Mouse (Mus musculus): ENCODE measurements around the gene Atp8b5. TPM values are rescaled to one million over a fixed set of nuclear protein-coding genes. Genes with fewer than 3 reads are reported as not detected.
A peak's percentile ranks its signal among the peaks of the same experiment; 100 is the strongest.

The Atp8b5 gene
- polyA plus RNA-seq, 1 experiment: 27.9 TPM

- TF ChIP-seq POLR2A (IDR thresholded peaks at IDR 0.05; ENCODE audit: control insufficient read depth, low read depth, low read length) (no peak), CTCF (IDR thresholded peaks at IDR 0.05; ENCODE audit: control insufficient read depth, insufficient read depth, insufficient replicate concordance, low read depth, low read length) (no peak)
- Histone ChIP-seq H3K4me3 (ENCODE audit: control insufficient read depth, low read depth, low read length) (no peak overlapping the region), H3K27ac (ENCODE audit: control insufficient read depth, insufficient read depth, low read depth, low read length) (no peak overlapping the region), H3K4me1 (ENCODE audit: control insufficient read depth, insufficient read depth, low read length) (no peaks in the 10 kb centered on the region), H3K27me3 (ENCODE audit: control insufficient read depth, insufficient read depth, low read length) (no peaks in the 10 kb centered on the region), H3K36me3 (ENCODE audit: control insufficient read depth, insufficient read depth, low read length) (peaks cover 1% of the 10 kb centered on the region; the same call in 1 of the 2 replicates)
Observed at GRCm38 (mm10) chr4:43260096-43260495, 6.9 kb upstream of the Atp8b5 start.

GRCm38 (mm10) chr4:43262821-43263220 is 4.1 kb upstream of the Atp8b5 start:
- TF ChIP-seq CTCF (IDR thresholded peaks at IDR 0.05; ENCODE audit: control insufficient read depth, insufficient read depth, insufficient replicate concordance, low read depth, low read length) (no peak), POLR2A (IDR thresholded peaks at IDR 0.05; ENCODE audit: control insufficient read depth, low read depth, low read length) (no peak)
- Histone ChIP-seq H3K4me3 (ENCODE audit: control insufficient read depth, low read depth, low read length) (no peak overlapping the region), H3K27me3 (ENCODE audit: control insufficient read depth, insufficient read depth, low read length) (no peaks in the 10 kb centered on the region)

GRCm38 (mm10) chr4:43266146-43266545 is 813 bp upstream of the Atp8b5 start:
- Histone ChIP-seq H3K27ac (ENCODE audit: control insufficient read depth, insufficient read depth, low read depth, low read length) (no peak overlapping the region), H3K27me3 (ENCODE audit: control insufficient read depth, insufficient read depth, low read length) (no peaks in the 10 kb centered on the region), H3K4me3 (ENCODE audit: control insufficient read depth, low read depth, low read length) (no peak overlapping the region), H3K36me3 (ENCODE audit: control insufficient read depth, insufficient read depth, low read length) (no peaks in the 10 kb centered on the region), H3K4me1 (ENCODE audit: control insufficient read depth, insufficient read depth, low read length) (peaks cover 4% of the 10 kb centered on the region)
- TF ChIP-seq CTCF (IDR thresholded peaks at IDR 0.05; ENCODE audit: control insufficient read depth, insufficient read depth, insufficient replicate concordance, low read depth, low read length) (no peak), POLR2A (IDR thresholded peaks at IDR 0.05; ENCODE audit: control insufficient read depth, low read depth, low read length) (no peak)

More at GRCm38 (mm10) chr4:43262821-43263220, 4.1 kb upstream of the Atp8b5 start:
- H3K36me3 ChIP-seq (ENCODE audit: control insufficient read depth, insufficient read depth, low read length): no peaks in the 10 kb centered on the region
- H3K27ac ChIP-seq (ENCODE audit: control insufficient read depth, insufficient read depth, low read depth, low read length): no peak overlapping the region
- peaks cover 4% of the 10 kb centered on the region for H3K4me1 ChIP-seq (ENCODE audit: control insufficient read depth, insufficient read depth, low read length)

- peaks cover 4% of the 10 kb centered on the region for H3K4me1 ChIP-seq (ENCODE audit: control insufficient read depth, insufficient read depth, low read length)
- H3K4me3 ChIP-seq (ENCODE audit: control insufficient read depth, low read depth, low read length): peak overlapping the region; percentile 65
- TF ChIP-seq CTCF (IDR thresholded peaks at IDR 0.05; ENCODE audit: control insufficient read depth, insufficient read depth, insufficient replicate concordance, low read depth, low read length): no peak
- no peak for TF ChIP-seq POLR2A (IDR thresholded peaks at IDR 0.05; ENCODE audit: control insufficient read depth, low read depth, low read length)
- H3K36me3 ChIP-seq (ENCODE audit: control insufficient read depth, insufficient read depth, low read length): no peaks in the 10 kb centered on the region
- peak overlapping the region; percentile 19 for H3K27ac ChIP-seq (ENCODE audit: control insufficient read depth, insufficient read depth, low read depth, low read length)
- H3K27me3 ChIP-seq (ENCODE audit: control insufficient read depth, insufficient read depth, low read length): no peaks in the 10 kb centered on the region
Observed at GRCm38 (mm10) chr4:43267323-43267658, 332 bp downstream of the Atp8b5 start.

- no peaks in the 10 kb centered on the region for H3K36me3 ChIP-seq (ENCODE audit: control insufficient read depth, insufficient read depth, low read length)
- H3K4me1 ChIP-seq (ENCODE audit: control insufficient read depth, insufficient read depth, low read length): no peaks in the 10 kb centered on the region
- TF ChIP-seq CTCF (IDR thresholded peaks at IDR 0.05; ENCODE audit: control insufficient read depth, insufficient read depth, insufficient replicate concordance, low read depth, low read length) (no peak), POLR2A (IDR thresholded peaks at IDR 0.05; ENCODE audit: control insufficient read depth, low read depth, low read length) (no peak)
- H3K27ac ChIP-seq (ENCODE audit: control insufficient read depth, insufficient read depth, low read depth, low read length): no peak overlapping the region
- no peak overlapping the region for H3K4me3 ChIP-seq (ENCODE audit: control insufficient read depth, low read depth, low read length)
- H3K27me3 ChIP-seq (ENCODE audit: control insufficient read depth, insufficient read depth, low read length): no peaks in the 10 kb centered on the region
Observed at GRCm38 (mm10) chr4:43285476-43285875, 18.5 kb downstream of the Atp8b5 start.

GRCm38 (mm10) chr4:43287305-43287704 is 20.3 kb downstream of the Atp8b5 start:
- no peaks in the 10 kb centered on the region for H3K4me1 ChIP-seq (ENCODE audit: control insufficient read depth, insufficient read depth, low read length)
- no peaks in the 10 kb centered on the region for H3K36me3 ChIP-seq (ENCODE audit: control insufficient read depth, insufficient read depth, low read length)
- H3K4me3 ChIP-seq (ENCODE audit: control insufficient read depth, low read depth, low read length): no peak overlapping the region
- no peak for TF ChIP-seq CTCF (IDR thresholded peaks at IDR 0.05; ENCODE audit: control insufficient read depth, insufficient read depth, insufficient replicate concordance, low read depth, low read length)
- no peak for TF ChIP-seq POLR2A (IDR thresholded peaks at IDR 0.05; ENCODE audit: control insufficient read depth, low read depth, low read length)
- H3K27me3 ChIP-seq (ENCODE audit: control insufficient read depth, insufficient read depth, low read length): no peaks in the 10 kb centered on the region
- H3K27ac ChIP-seq (ENCODE audit: control insufficient read depth, insufficient read depth, low read depth, low read length): no peak overlapping the region

- Histone ChIP-seq H3K36me3 (ENCODE audit: control insufficient read depth, insufficient read depth, low read length) (no peaks in the 10 kb centered on the region; the same call in 1 of the 2 replicates), H3K27me3 (ENCODE audit: control insufficient read depth, insufficient read depth, low read length) (no peaks in the 10 kb centered on the region), H3K4me3 (ENCODE audit: control insufficient read depth, low read depth, low read length) (no peak overlapping the region), H3K4me1 (ENCODE audit: control insufficient read depth, insufficient read depth, low read length) (no peaks in the 10 kb centered on the region), H3K27ac (ENCODE audit: control insufficient read depth, insufficient read depth, low read depth, low read length) (no peak overlapping the region)
- no peak for TF ChIP-seq POLR2A (IDR thresholded peaks at IDR 0.05; ENCODE audit: control insufficient read depth, low read depth, low read length)
- TF ChIP-seq CTCF (IDR thresholded peaks at IDR 0.05; ENCODE audit: control insufficient read depth, insufficient read depth, insufficient replicate concordance, low read depth, low read length): peak; percentile 26; the same call in 1 of the 2 replicates
Observed at GRCm38 (mm10) chr4:43294001-43294400, 27.0 kb downstream of the Atp8b5 start.
